Comparison of ENCODE assay signal across 18 mouse cellular contexts in genomic region chr3:13336152-13336551, GRCm38 (mm10).
"Had no signal": no experiment of that assay in that cellular context is flagged by ENCODE, and none has a peak within 500 bp of the region (broad histone marks: within the 10 kb centered on the region; RNA-seq: fewer than 3 reads in every experiment).

No protein-coding gene starts in this region.

- H3K4me3 ChIP-seq: lung, embryonic 15.5 days; megakaryocyte, embryonic 14.5 days; midbrain, embryonic 13.5 days; midbrain, embryonic 15.5 days; neural tube, embryonic 12.5 days; stomach, embryonic 15.5 days had no signal

- DNase-seq: liver, postnatal 0 days; lung, adult 2 months; lung, postnatal 14 days; lung, postnatal 36 days; right cerebral cortex, postnatal 25 days; right cerebral cortex, postnatal 4 days; spleen, adult 18-20 months; thymus, adult 2 months; thymus, postnatal 25 days; thymus, postnatal 4 days had no signal

- H3K27ac ChIP-seq: lung, embryonic 15.5 days; macrophage; midbrain, embryonic 13.5 days; midbrain, embryonic 15.5 days; neural tube, embryonic 12.5 days; stomach, embryonic 15.5 days; stomach, postnatal 0 days had no signal

- H3K36me3 ChIP-seq: lung, embryonic 15.5 days; midbrain, embryonic 13.5 days; midbrain, embryonic 15.5 days; neural tube, embryonic 12.5 days; stomach, embryonic 15.5 days had no signal

- H3K4me1 ChIP-seq: lung, embryonic 15.5 days; megakaryocyte, embryonic 14.5 days; midbrain, embryonic 13.5 days; midbrain, embryonic 15.5 days; neural tube, embryonic 12.5 days; stomach, embryonic 15.5 days had no signal

- H3K9me3 ChIP-seq: lung, embryonic 15.5 days; megakaryocyte, embryonic 14.5 days; midbrain, embryonic 13.5 days; midbrain, embryonic 15.5 days; neural tube, embryonic 12.5 days; stomach, embryonic 15.5 days had no signal

- H3K9ac ChIP-seq: liver, postnatal 0 days; lung, embryonic 15.5 days; midbrain, embryonic 13.5 days; midbrain, embryonic 15.5 days; neural tube, embryonic 12.5 days; stomach, embryonic 15.5 days had no signal

- H3K27me3 ChIP-seq: lung, embryonic 15.5 days; megakaryocyte, embryonic 14.5 days; midbrain, embryonic 13.5 days; midbrain, embryonic 15.5 days; neural tube, embryonic 12.5 days; stomach, embryonic 15.5 days had no signal
